ENCODE assay signal across 8 mouse cellular contexts in genomic region chr11:106192657-106193370, GRCm38 (mm10). TPM values are rescaled to one million over a fixed set of nuclear protein-coding genes. Genes with fewer than 3 reads are reported as not detected.
A peak's percentile ranks its signal among the peaks of the same experiment; 100 is the strongest.
DNase-seq lines count a peak whose midpoint lies in the region; ATAC-seq and TF ChIP-seq lines count a peak whose summit lies in the region.

No protein-coding gene starts in this region.

- TF ChIP-seq EP300 in lung, postnatal 0 days (IDR thresholded peaks at IDR 0.05): no peak

- no peaks in the 10 kb centered on the region for H3K27me3 ChIP-seq in neural tube, embryonic 11.5 days (ENCODE audit: control insufficient read depth, insufficient read depth, low read length)
- no peaks in the 10 kb centered on the region for H3K27me3 ChIP-seq in embryonic facial prominence, embryonic 12.5 days
- H3K27me3 ChIP-seq in intestine, embryonic 16.5 days (replicated peaks; ENCODE audit: control insufficient read depth, insufficient read depth, low read length): no peaks in the 10 kb centered on the region
- H3K27me3 ChIP-seq in lung, postnatal 0 days (replicated peaks; ENCODE audit: insufficient read depth, low read length): no peaks in the 10 kb centered on the region

- 14% methylated on average over 19 of the region's 19 CpGs for WGBS in neural tube, embryonic 11.5 days
- 11% methylated on average over 19 of the region's 19 CpGs for WGBS in embryonic facial prominence, embryonic 12.5 days
- 9% methylated on average over 19 of the region's 19 CpGs for WGBS in intestine, embryonic 16.5 days
- WGBS in lung, postnatal 0 days: 6% methylated on average over 19 of the region's 19 CpGs

- H3K36me3 ChIP-seq in neural tube, embryonic 11.5 days (ENCODE audit: control insufficient read depth, insufficient read depth, low read length): no peaks in the 10 kb centered on the region
- peaks cover 13% of the 10 kb centered on the region for H3K36me3 ChIP-seq in embryonic facial prominence, embryonic 12.5 days
- H3K36me3 ChIP-seq in intestine, embryonic 16.5 days (ENCODE audit: control insufficient read depth, insufficient read depth, low read length): 0 out of 2 replicates have a peak, but pooled peaks cover 3% of the 10 kb centered on the region
- no peaks in the 10 kb centered on the region for H3K36me3 ChIP-seq in lung, postnatal 0 days (ENCODE audit: insufficient read depth, low read length)

- peak overlapping the region; percentile 52 for H3K4me3 ChIP-seq in neural tube, embryonic 11.5 days (ENCODE audit: low read depth, low read length)
- peak overlapping the region; percentile 67 for H3K4me3 ChIP-seq in embryonic facial prominence, embryonic 12.5 days
- H3K4me3 ChIP-seq in intestine, embryonic 16.5 days (ENCODE audit: low read length): peak overlapping the region; percentile 86
- H3K4me3 ChIP-seq in lung, postnatal 0 days (ENCODE audit: low read depth, low read length): peak overlapping the region; percentile 62

- H3K9ac ChIP-seq in neural tube, embryonic 11.5 days (ENCODE audit: low read length): peak overlapping the region; percentile 49
- H3K9ac ChIP-seq in embryonic facial prominence, embryonic 12.5 days: peak overlapping the region; percentile 75
- H3K9ac ChIP-seq in intestine, embryonic 16.5 days (ENCODE audit: low read depth, low read length): peak overlapping the region; percentile 79
- peak overlapping the region; percentile 48 for H3K9ac ChIP-seq in lung, postnatal 0 days (replicated peaks; ENCODE audit: low read depth)

- DNase-seq in neural tube, embryonic 11.5 days (ENCODE audit: low spot score): no peak
- DNase-seq in neural tube, embryonic 10.5 days (ENCODE audit: extremely low spot score, low spot score): no peak
- peak; percentile 20 for DNase-seq in lung, postnatal 0 days (ENCODE audit: low spot score)
- no peak for DNase-seq in gastrocnemius, postnatal 10 days
- no peak for DNase-seq in gastrocnemius, postnatal 25 days
- no peak for DNase-seq in thymus, adult 18-20 months

- ATAC-seq in neural tube, embryonic 11.5 days (ENCODE audit: insufficient read depth, low FRiP score, low TSS enrichment): peak; percentile 20; the same call in 1 of the 2 replicates
- peak; percentile 2; the same call in 1 of the 2 replicates for ATAC-seq in embryonic facial prominence, embryonic 12.5 days (ENCODE audit: insufficient number of reproducible peaks, insufficient read depth, low FRiP score, low TSS enrichment)
- ATAC-seq in intestine, embryonic 16.5 days: no peak; the same call in 1 of the 2 replicates
- ATAC-seq in lung, postnatal 0 days: no peak; the same call in 1 of the 2 replicates

- H3K4me1 ChIP-seq in neural tube, embryonic 11.5 days (ENCODE audit: control insufficient read depth, insufficient read depth, low read length): 0 out of 2 replicates have a peak, but pooled peaks cover 4% of the 10 kb centered on the region
- H3K4me1 ChIP-seq in embryonic facial prominence, embryonic 12.5 days: peaks cover 7% of the 10 kb centered on the region; the same call in 1 of the 2 replicates
- peaks cover 8% of the 10 kb centered on the region for H3K4me1 ChIP-seq in intestine, embryonic 16.5 days (ENCODE audit: control insufficient read depth, insufficient read depth, low read length)
- H3K4me1 ChIP-seq in lung, postnatal 0 days (ENCODE audit: insufficient read depth, low read depth, low read length): no peaks in the 10 kb centered on the region

- H3K27ac ChIP-seq in neural tube, embryonic 11.5 days (ENCODE audit: low read depth, low read length): no peak overlapping the region; the same call in 1 of the 2 replicates
- peak overlapping the region; percentile 88 for H3K27ac ChIP-seq in embryonic facial prominence, embryonic 12.5 days
- H3K27ac ChIP-seq in intestine, embryonic 16.5 days (ENCODE audit: low read length): peak overlapping the region; percentile 85
- H3K27ac ChIP-seq in lung, postnatal 0 days (ENCODE audit: low read length): peak overlapping the region; percentile 71

- peak; percentile 49; the same call in 1 of the 2 replicates for TF ChIP-seq CTCF in lung, postnatal 0 days (IDR thresholded peaks at IDR 0.05)

- peak overlapping the region; percentile 47 for H3K4me2 ChIP-seq in neural tube, embryonic 11.5 days (ENCODE audit: low read depth)
- peak overlapping the region; percentile 67 for H3K4me2 ChIP-seq in embryonic facial prominence, embryonic 12.5 days (replicated peaks)
- peak overlapping the region; percentile 72 for H3K4me2 ChIP-seq in intestine, embryonic 16.5 days (ENCODE audit: low read depth, low read length)
- peak overlapping the region; percentile 71 for H3K4me2 ChIP-seq in lung, postnatal 0 days (replicated peaks; ENCODE audit: low read depth, low read length)

- H3K9me3 ChIP-seq in neural tube, embryonic 11.5 days (ENCODE audit: control insufficient read depth, low read length): no peaks in the 10 kb centered on the region
- H3K9me3 ChIP-seq in embryonic facial prominence, embryonic 12.5 days: no peaks in the 10 kb centered on the region
- no peaks in the 10 kb centered on the region for H3K9me3 ChIP-seq in intestine, embryonic 16.5 days (ENCODE audit: control insufficient read depth, low read length)
- no peaks in the 10 kb centered on the region for H3K9me3 ChIP-seq in lung, postnatal 0 days (ENCODE audit: low read length)

RNA-seq across cellular contexts. Expression of gene Strada, which starts 9.2 kb away (rescaled TPM):
- 40.6 and 43.1 TPM in 2 replicates for polyA plus RNA-seq in neural tube, embryonic 11.5 days (2014; fragmentation: Nextera tagmentation; extraction: Ambion mirVana)
- 34.8 and 35.4 TPM in 2 replicates for polyA plus RNA-seq in embryonic facial prominence, embryonic 12.5 days (2016; fragmentation: Nextera tagmentation; extraction: Ambion mirVana)
- 13.0 and 13.5 TPM in 2 replicates for polyA plus RNA-seq in intestine, embryonic 16.5 days (2015; fragmentation: Nextera tagmentation; extraction: Ambion mirVana)
- polyA plus RNA-seq in lung, postnatal 0 days (2015; fragmentation: Nextera tagmentation; extraction: Ambion mirVana): 14.9 and 15.4 TPM in 2 replicates
- total RNA-seq in gastrocnemius, postnatal 10 days (2021): 10 to 100 TPM; 21.5 to 22.8 TPM
- total RNA-seq in gastrocnemius, postnatal 25 days (2021): 10 to 100 TPM in 1 of 2 experiments, 1 to 10 TPM in 1; 9.8 to 10.2 TPM

RNA-seq across cellular contexts. Expression of gene Ccdc47, which starts 23.3 kb away (rescaled TPM):
- polyA plus RNA-seq in neural tube, embryonic 11.5 days (2014; fragmentation: Nextera tagmentation; extraction: Ambion mirVana): 63.1 and 73.4 TPM in 2 replicates
- 79.4 and 81.7 TPM in 2 replicates for polyA plus RNA-seq in embryonic facial prominence, embryonic 12.5 days (2016; fragmentation: Nextera tagmentation; extraction: Ambion mirVana)
- 94.0 and 97.3 TPM in 2 replicates for polyA plus RNA-seq in intestine, embryonic 16.5 days (2015; fragmentation: Nextera tagmentation; extraction: Ambion mirVana)
- polyA plus RNA-seq in lung, postnatal 0 days (2015; fragmentation: Nextera tagmentation; extraction: Ambion mirVana): 67.7 and 71.1 TPM in 2 replicates
- 10 to 100 TPM; 73.6 to 75.8 TPM for total RNA-seq in gastrocnemius, postnatal 10 days (2021)
- total RNA-seq in gastrocnemius, postnatal 25 days (2021): 10 to 100 TPM; 58.1 to 69.1 TPM

RNA-seq across cellular contexts. Expression of gene Ddx42, which starts 23.9 kb away (rescaled TPM):
- 102 and 106 TPM in 2 replicates for polyA plus RNA-seq in neural tube, embryonic 11.5 days (2014; fragmentation: Nextera tagmentation; extraction: Ambion mirVana)
- 103 and 104 TPM in 2 replicates for polyA plus RNA-seq in embryonic facial prominence, embryonic 12.5 days (2016; fragmentation: Nextera tagmentation; extraction: Ambion mirVana)
- 54.5 and 57.5 TPM in 2 replicates for polyA plus RNA-seq in intestine, embryonic 16.5 days (2015; fragmentation: Nextera tagmentation; extraction: Ambion mirVana)
- polyA plus RNA-seq in lung, postnatal 0 days (2015; fragmentation: Nextera tagmentation; extraction: Ambion mirVana): 35.3 and 38.4 TPM in 2 replicates
- total RNA-seq in gastrocnemius, postnatal 10 days (2021): 10 to 100 TPM; 30.1 to 35.8 TPM
- 10 to 100 TPM; 20.2 to 20.7 TPM for total RNA-seq in gastrocnemius, postnatal 25 days (2021)

RNA-seq across cellular contexts. Expression of gene Limd2, which starts 32.2 kb away (rescaled TPM):
- polyA plus RNA-seq in neural tube, embryonic 11.5 days (2014; fragmentation: Nextera tagmentation; extraction: Ambion mirVana): 295 and 337 TPM in 2 replicates
- polyA plus RNA-seq in embryonic facial prominence, embryonic 12.5 days (2016; fragmentation: Nextera tagmentation; extraction: Ambion mirVana): 467 and 469 TPM in 2 replicates
- polyA plus RNA-seq in intestine, embryonic 16.5 days (2015; fragmentation: Nextera tagmentation; extraction: Ambion mirVana): 80.1 and 84.3 TPM in 2 replicates
- polyA plus RNA-seq in lung, postnatal 0 days (2015; fragmentation: Nextera tagmentation; extraction: Ambion mirVana): 225 and 226 TPM in 2 replicates
- 10 to 100 TPM; 13.2 to 18.1 TPM for total RNA-seq in gastrocnemius, postnatal 10 days (2021)
- 1 to 10 TPM; 1.9 to 3.3 TPM for total RNA-seq in gastrocnemius, postnatal 25 days (2021)

RNA-seq across cellular contexts. Expression of gene Gm10840, which starts 32.2 kb away (rescaled TPM):
- not detected in 2 replicates for polyA plus RNA-seq in neural tube, embryonic 11.5 days (2014; fragmentation: Nextera tagmentation; extraction: Ambion mirVana)
- polyA plus RNA-seq in embryonic facial prominence, embryonic 12.5 days (2016; fragmentation: Nextera tagmentation; extraction: Ambion mirVana): not detected in 2 replicates
- not detected in 2 replicates for polyA plus RNA-seq in intestine, embryonic 16.5 days (2015; fragmentation: Nextera tagmentation; extraction: Ambion mirVana)
- not detected in 2 replicates for polyA plus RNA-seq in lung, postnatal 0 days (2015; fragmentation: Nextera tagmentation; extraction: Ambion mirVana)
- not detected for total RNA-seq in gastrocnemius, postnatal 10 days (2021)
- total RNA-seq in gastrocnemius, postnatal 25 days (2021): not detected

Comparison
In these comparisons a context has a peak if more than half of its experiments do, and no peak if none do; other contexts are left out.
1. ATAC-seq: peak in neural tube, embryonic 11.5 days (single experiment) and embryonic facial prominence, embryonic 12.5 days (single experiment); none in intestine, embryonic 16.5 days (single experiment) and lung, postnatal 0 days (single experiment).
2. Peak in every context shown above with its lines, with median percentiles within 50 percentile points of each other: H3K4me2 ChIP-seq, H3K4me3 ChIP-seq and H3K9ac ChIP-seq.